Mouse (Mus musculus): ENCODE data around the gene Btg4. TPM values are rescaled to one million over a fixed set of nuclear protein-coding genes. Genes with fewer than 3 reads are reported as not detected.
"Not testable (repeated sequence)": the region's sequence is repeated elsewhere in the genome, so short reads cannot be mapped to it uniquely, and the experiment has no call there.

Gene Btg4
- total RNA-seq, 2 experiments from 2014 or later: not detected

DNA sequence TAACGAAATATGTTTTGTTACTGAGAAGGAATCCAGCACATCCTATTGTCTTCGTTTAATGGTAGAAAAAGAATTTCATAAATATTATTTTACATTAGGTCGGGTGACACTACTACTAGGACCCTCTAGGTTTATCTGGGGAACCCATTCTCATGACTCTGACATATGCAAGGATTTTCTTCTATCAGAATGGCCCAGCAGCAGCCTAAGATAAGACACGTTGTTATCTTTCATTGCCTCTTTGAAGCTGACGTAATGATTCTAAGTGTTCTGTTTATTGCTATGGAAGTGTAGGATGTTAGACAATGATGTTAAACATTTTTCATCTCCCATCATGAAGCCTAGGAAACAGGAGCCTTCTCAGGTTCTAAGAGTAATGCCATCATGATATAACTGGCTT lies 33.0 kb downstream of the Btg4 start:
- no peak for DNase-seq

DNA sequence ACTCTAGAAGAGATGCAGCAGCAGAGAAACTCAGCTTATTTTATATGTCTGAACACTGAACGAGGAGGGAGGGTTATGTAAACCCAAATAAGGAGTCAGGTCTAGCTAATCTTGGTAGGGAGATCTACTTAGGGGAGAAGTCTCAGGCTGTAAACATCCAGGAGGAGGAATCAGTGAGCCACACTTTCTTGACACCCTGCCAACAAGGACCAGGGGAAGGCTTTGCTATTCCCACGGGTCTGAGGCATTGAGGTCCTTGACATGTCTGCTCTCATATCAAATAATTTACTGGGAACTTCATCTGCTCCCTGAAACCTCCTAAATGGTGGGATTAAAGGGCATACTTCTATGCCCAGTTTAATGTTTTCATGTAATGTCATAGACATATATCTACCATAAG lies 35.6 kb downstream of the Btg4 start:
- no peak for DNase-seq

DNA sequence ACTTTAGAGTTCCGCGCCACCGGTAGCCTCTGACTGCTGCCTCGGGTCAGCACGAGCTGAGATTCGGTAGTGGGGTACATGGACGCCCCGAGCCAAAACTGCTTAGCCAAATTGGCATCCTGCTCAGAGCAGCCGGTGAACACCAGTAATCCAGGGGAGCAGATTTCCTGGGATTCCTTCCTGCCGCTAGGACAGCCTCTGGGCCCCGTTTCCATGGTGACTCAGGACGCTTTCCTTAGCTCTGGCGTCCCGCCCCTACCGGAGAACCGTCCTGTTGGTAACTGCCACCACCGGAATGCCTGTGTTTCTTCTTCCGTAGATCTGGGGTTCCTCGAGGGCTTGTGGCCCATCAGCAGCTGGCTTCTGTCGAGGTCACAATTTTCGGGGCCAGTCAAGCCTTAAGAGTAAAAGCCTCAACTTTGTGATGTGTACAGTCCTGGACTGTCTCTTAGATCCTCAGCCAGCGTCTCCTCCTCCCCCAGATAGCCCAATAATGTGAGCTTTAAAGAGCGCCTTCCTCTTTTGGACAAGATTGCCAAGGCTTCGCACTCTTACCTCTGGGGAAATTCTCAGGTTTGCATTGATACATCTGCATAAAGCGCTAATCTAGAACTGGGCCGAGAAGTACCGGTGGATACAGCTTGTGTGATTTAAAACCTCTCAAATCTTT lies 41.2 kb downstream of the Btg4 start, which contains the start of gene 4833427G06Rik:
4833427G06Rik (minus strand) TSS at position 323 of the 670 bp plus-strand sequence.
- peak; percentile 18 to 21 for DNase-seq

DNA sequence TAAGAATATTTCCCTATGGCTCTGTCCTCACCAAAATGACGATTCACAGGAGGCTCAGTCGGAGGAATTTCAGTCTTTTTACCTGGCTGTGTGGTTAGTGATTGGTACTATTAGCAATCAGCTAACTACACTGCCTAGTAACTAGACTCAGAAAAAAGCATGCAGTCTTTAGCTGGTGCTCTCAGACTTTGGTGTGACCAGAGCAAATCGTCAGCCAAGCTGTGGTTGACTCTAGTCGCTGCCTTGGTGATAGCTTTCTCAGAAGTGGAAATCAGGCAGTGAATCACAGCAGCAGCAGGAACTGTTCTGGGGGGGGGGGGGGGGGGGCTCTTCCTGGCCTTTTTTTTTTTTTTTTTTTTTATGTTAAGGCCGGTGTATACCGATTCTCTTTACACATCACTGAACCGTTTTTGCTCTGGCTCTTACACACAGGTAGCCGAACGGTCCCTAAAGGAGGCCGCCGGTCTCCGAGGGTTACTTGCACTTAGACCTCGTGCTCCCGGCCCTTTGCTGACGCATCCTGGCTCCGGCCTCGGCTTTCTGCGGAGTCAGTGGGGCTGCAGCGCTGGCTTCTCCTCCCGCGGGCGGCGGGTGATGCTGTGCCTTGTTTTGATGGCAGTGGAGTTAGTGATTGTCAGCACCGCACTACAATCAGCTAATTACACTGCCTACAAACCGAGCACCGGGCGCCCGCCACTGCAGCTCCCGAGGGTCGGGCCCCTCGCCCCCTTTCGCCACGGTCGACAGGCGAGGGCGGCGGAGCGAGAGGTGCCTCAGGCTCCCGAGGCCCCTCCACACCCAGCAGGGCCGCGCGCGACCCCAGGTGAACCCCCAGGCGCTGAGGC lies 42.5 kb downstream of the Btg4 start:
- DNase-seq: peak; percentile 30 to 33

DNA sequence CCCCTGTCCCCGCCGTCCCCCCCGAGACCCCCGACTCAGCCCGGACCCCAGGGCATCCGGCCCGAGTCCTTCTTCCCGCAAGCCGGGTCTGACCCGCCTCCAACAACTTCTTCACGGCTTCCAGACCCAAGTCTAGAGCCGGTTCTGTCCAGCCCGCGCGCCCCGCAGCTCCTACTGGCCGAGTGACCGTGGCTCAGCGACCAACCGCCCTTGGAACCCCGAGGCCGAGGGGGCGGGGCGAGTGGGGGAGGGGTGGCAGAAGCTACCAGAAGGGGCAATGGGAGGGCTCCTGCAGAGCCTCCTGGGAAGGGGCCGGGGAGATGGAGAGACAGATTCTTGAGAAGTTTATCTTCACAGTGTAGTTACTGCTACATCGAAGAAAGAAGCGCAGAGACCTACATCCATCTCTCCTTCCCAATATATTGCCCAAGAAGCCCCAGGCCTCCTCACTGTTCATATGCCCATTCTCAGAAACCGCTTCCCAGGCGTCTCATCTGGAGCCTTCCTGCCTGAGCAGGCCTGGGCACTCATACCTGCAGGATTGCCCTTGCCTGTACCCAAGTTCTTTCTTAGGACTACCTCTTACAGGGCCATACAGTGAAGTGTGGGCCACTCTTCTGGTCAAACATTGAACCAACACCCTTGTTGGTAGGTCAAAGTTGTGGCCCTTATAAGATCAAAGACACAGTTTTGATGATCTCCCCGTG lies 43.3 kb downstream of the Btg4 start:
- no peak for DNase-seq

DNA sequence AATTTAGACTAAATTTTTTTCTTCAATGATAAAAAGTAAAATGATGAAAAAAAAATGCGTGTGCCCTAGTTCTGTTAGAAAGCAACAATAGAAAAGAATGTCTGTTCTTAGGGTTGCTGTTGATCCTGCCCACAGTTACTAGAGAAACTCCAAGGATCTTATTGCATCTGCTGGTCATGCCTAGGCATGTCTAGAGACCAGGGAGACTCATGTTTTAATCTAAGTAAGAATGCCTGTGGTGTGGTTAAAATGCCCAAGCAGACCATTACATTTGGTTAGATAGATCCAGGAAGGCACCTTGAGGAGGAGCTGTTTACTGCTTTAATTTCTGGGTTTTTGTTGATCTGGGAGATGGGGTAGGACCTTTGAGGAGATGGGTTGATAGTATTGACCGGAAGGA lies 45.0 kb downstream of the Btg4 start:
- DNase-seq: no peak

DNA sequence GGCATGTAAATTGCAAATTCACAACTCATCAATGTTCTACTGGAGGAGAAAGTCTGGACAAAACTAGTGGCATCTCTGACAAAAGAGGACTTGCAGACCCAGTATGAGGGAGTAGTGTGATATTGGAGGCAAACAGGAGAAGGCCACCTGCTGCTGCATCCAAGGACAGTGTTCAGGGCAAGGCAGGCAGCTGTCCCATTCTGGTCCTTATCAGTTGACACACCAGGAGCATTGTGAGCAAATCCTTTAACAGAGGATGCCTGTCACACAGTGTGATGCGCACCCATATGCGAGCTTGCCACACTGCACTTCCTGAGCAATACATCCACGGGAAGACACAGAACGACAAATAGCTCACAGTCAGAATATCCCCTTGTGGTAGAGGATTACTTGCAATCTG lies 54.1 kb downstream of the Btg4 start:
- no peak for DNase-seq

DNA sequence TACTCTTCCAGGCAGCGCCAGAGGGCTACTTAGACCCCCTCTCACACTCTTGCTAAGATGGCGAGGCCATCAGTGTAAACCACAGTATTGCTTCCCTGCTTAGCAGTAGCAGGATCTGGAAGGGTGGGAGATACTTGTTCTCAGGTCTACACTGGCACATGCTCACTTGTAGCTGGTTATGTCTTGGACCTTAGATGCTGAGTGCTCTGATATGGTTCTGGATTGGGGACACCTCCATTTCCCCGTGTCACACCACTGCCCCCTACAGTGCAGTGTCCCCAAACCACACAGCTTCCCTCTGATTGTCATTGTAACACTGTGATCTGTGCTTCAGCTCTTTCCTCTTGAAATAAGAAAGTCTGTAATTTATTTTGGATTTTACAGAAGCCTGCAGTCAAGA lies 76.3 kb downstream of the Btg4 start:
- DNase-seq: no peak

DNA sequence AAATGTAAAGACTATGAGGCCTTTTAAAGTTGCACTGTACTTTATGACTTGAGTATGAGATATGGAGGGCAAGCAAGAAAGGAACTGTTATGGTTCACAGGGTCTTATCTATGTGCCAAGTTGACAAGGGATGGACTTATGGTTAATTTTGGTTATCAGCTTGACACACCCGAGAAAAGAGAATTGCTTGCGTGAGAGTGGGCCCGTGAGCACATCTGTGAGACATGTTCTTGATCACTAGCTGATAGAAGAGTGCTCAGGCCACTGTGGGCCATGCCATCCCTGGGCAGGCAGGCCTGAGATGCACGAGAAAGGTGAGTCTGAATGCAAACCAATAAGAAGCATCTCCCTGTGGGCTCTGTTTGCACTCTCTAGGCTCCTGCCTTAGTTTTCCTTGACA lies 76.7 kb downstream of the Btg4 start:
- no peak for DNase-seq

DNA sequence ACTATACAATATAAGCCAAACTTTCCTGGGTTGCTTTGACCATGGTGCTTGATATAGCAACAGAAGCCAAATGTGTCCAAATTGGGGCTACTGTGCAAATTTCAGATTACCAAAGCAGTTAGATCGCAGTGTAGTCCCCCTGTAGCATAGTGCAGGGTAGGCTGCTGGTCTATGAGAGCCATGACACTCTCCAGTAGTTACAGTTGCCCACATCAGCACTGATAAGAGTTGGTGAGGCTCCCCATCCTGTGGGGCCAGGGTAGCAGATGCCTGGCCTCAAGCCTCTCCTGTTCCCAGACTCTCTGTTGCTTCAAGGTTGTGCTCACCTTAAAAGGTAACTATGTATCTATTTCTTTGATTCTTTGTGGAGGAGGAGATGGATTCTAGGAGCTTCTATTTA lies 77.1 kb downstream of the Btg4 start:
- DNase-seq: no peak

DNA sequence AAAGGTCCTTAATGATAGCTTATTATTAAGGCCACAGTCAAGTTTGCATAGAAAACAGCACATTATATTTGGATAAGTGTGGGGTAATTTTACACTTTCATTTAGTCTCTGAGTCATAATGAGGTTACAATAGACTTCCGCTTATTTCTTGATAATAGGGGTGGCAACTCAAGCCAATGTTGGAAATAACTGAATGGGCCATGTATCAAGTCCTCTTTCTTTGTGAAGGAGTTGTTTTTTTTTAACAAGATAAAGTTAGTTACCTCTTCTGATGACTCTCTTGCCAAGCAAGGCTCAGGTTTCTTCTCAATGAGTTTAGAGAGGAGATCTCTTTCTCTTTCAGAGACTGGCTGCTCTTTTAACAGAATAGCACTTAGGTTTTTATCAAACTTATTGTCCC lies 77.6 kb downstream of the Btg4 start:
- DNase-seq: no peak

DNA sequence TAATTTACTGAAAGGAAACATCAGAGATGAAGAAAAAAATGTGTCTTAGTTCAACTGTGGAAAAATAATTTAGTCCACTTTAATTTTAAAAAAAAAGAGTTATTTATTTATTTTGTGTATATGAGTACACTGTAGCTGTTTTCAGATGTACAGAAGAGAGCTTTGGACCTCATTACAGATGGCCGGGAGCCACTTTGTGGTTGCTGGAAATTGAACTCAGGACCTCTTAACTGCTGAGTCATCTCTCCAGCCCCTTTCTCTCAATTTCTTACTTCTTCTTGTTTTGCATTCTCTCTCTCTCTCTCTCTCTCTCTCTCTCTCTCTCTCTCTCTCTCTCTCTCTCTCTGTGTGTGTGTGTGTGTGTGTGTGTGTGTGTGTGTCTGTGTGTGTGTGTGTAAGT lies 78.7 kb downstream of the Btg4 start:
- DNase-seq: not testable (repeated sequence)

DNA sequence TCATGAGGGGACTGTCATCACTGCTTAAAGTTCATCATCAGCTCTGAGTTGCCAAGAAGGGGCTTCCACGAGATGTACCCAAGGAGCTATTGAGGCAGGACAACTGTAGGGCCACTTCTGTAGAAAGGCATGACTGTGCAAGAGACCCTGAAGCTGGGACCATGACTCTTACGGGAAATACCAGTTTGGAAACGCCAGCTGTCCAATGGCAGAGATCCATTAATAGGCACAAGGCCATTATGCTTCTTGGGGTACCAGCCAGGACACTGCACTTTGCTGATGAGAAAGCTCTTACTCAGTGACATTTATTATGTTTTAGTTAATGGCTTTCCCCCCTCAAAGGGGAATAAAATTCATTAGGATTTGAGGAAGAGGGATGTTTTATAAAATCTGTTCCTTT lies 80.0 kb downstream of the Btg4 start:
- DNase-seq: no peak

DNA sequence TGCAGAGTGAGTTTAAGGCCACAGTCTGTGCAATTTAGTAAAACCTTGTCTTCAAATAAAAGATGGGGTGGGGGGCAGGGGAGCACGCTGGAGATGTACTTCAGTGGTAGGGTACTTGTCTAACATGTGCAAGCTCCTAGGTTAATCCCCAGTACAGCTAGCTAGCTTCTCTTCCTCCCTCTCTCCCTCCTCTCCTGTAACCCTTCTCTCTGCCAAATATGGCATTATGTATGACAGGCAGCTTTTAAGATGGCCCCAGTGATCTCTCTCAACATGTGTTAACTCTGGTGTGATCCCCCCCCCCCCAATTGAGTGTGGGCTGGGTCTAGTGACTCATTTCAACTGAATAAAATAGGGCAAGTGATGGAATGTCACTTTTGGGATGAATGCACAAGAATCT lies 82.7 kb downstream of the Btg4 start:
- DNase-seq: no peak

DNA sequence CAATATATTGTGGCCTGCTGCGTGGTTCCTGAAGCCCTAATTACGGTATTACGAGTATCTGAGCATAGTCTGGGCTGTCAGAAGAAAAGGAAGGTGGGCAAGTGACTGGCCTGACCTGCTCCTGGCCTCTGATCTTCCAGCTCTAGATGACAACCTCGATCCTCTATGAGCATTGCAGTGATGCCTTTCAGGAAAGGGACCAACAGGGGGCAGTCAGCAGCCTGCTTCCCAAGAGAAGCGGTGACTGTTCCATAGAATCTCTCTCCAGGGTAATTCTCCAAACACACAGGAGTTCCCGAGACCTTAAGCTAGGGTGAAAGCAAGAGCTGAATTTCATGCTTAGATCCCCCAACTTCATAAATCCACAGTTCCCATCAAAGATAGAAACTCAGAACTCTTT lies 83.5 kb downstream of the Btg4 start:
- DNase-seq: no peak

DNA sequence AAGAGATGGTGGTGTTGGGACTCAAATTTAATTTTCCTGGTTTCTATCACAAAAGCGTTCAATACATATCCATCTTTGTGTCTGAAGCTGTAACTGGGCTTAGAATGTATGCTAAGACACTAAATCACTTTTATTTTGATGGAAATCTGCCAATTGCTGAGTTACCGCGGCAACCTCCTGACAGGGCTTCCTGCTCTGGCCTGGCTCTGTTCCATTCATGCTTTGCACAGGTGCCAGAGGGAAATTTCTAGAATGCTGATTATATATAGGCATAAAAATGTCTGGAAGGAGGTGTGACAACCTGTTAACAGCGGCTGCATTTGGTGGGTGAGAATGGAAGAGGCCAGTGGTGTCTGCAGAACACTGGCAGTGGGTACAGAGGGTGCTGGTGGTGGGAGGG lies 85.8 kb downstream of the Btg4 start:
- no peak for DNase-seq

DNA sequence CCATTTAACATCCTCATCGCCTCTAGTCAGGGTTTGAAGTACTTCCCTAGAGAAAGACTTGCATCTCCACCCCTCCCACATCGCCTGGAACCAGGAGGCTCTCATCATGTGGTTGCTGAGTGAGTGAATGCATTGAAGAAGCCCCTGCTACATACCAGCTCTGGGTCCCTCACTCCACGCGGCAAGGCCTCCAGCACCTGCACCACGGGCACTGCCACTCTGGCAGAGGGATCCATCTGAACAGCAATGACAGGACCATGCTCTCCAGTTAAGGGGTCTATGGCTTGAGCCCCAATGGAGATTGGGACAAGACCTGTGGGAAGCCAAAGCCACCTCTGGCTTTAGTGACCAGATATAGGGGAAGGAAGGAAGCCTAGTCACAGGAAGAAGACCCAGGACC lies 86.6 kb downstream of the Btg4 start:
- no peak for DNase-seq

DNA sequence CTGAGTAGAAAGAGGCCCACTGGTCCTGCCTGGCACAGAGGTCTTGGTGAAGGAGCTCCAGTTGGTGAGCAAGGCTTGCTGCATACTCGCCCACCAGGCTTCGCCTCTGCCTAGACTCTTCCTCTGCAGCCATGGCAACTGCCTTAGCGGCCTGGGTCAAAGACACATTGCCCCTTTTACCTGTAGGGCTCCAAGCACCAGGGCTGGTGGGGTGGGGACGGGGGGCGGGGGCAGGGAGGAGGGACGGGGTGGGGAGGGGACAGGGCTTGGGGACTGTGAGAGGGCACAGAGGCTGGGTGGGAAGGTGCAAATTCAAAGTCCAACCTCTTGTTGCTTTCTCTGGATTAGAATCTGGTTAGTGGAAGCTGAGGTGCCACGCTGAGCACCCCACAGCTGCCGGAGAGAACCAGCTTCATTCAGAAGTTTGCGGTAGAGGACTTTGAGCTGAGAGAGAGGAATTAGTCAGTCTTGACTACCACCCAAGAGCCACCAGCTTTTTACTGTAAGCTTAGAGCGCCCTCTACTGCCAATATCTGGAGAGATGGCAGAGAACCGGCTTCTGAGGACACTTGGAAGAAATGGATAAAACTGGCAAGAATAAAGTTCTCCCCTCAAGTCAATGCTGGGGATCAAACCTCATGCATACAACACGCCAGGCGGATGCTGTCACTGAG lies 91.5 kb downstream of the Btg4 start:
- peak; percentile 50 to 67 for DNase-seq

DNA sequence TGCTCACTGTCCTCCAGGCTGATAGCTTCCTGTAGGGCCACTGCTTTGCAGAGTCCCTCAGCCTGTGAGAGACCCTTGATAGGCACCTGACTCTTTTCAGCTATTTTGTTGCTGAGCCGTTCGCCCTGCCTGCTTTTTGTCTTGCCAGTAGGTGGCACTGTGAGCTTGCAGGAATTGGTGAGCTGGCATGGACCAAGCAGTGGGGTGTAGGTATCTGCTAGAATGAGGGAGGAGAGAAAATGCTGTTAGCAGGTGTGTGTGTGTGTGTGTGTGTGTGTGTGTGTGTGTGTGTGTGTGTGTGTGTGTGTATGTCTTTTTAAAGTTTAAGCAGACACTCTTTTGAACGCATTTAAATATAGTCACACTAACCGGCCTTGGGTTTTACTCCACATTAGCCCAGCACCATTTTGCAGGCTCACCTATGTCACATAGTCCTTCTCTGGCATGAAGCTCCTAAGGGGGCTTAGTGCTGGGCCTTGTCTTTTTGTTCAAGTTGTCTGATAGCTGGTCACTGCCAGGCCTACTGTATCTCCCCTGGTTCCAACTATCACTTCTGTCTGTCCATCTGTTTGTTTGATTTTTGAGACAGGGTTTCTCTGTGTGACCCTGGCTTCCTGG lies 101.2 kb downstream of the Btg4 start:
- DNase-seq: peak; percentile 73 to 77

DNA sequence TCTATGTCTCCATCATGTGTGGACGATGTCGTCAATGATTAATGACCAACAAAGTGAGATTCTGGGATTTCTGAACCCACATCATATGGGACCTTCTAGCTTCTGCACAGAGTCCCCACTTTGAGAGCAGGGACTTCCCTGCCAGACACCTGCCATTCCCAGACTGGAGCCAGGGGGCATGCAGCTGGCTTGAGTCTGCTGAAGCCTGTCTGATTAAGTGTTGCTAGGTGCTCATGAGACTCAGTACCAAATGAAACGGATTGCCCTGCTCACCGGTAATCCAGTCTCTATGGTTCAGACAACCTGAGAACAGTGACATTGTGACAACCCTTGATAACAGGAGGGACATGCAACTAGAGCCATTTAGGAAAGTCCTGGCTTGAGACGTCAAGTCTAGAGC lies 103.3 kb downstream of the Btg4 start:
- no peak for DNase-seq

DNA sequence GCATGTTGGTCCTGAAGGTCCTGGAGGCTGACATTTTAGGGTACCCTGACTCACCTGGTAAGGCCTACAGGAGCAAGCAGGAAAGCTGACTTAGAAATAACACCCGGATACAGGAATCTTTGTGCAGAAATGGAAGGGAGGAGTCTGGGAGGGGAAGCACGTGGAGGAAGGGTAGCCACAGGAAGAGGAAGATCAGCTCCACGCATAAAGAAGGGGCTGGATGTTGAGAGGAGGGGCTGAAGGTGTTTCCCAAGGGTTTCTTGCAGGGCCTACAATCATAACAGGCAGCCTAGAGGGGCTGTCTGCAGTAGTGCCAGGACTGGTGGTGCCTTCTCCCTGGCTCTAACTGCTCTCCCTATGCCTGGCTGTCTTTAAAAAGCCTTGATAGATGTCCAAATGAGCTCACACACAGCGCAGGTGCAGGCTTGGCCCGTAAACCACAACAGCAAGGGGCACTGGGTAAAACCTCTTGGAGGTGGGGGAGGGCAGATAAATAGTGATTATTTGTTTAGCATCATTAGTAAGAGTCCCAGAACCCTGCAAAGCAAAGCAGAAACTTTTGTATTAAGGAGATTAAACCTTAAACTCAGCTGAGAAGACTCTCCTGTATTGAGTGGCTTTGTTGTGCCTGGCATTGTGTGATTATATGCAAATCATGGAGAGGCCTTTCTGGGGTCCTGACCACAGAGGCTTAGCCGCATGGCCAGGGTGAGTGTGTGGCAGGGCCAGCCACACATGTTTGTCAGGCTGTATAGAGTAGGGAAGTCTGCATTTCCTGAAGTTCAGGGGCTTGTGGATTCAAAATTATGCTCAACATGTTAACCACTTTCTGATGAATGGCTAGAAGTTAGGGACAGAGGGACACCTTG lies 104.8 kb downstream of the Btg4 start, which contains the start of gene Gm32742:
Gm32742 (minus strand) TSS at position 206 of the 869 bp plus-strand sequence.
- DNase-seq: no peak

All from layer of hippocampus, postnatal 36 days (tissue).